Mouse (Mus musculus) forebrain, postnatal 0 days (tissue): ENCODE measurements around the gene Crispld2. TPM values are rescaled to one million over a fixed set of nuclear protein-coding genes. Genes with fewer than 3 reads are reported as not detected.

ENCODE experiments used
- ATAC-seq: fragments of 200-750 bp; cut with Nextera tagmentation; 2 replicates; pipeline ENCODE4 v1.8.0; 2017; ENCODE audit warnings: mild to moderate bottlenecking, moderate library complexity
- DNase-seq: peaks from one replicate; pipeline ENCODE4 v3.0.0-alpha.2; 2015
- H3K27ac ChIP-seq: fragments of 300-500 bp; sonication (generic); 2 replicates; pipeline ENCODE4 v1.5.1; 2014; ENCODE audit warnings: low read depth, mild to moderate bottlenecking, antibody characterized with exemption, low read length, moderate library complexity, mixed read lengths
- H3K27me3 ChIP-seq: fragments of 300-500 bp; sonication (generic); 2 replicates; pipeline ENCODE4 v1.6.1; 2014; ENCODE audit warnings: mild to moderate bottlenecking, low read length, mixed read lengths; ENCODE audit not compliant: insufficient read depth
- H3K36me3 ChIP-seq: fragments of 300-500 bp; sonication (generic); 2 replicates; pipeline ENCODE4 v1.6.1; 2014; ENCODE audit warnings: mild to moderate bottlenecking, moderate library complexity; ENCODE audit not compliant: insufficient read depth
- H3K4me1 ChIP-seq: fragments of 300-500 bp; sonication (generic); 2 replicates; pipeline ENCODE4 v1.6.1; 2014; ENCODE audit warnings: antibody characterized with exemption; ENCODE audit not compliant: insufficient read depth
- H3K4me2 ChIP-seq: fragments of 300-500 bp; sonication (generic); 2 replicates; pipeline ENCODE4 v1.6.1; 2014; ENCODE audit warnings: low read depth, mild to moderate bottlenecking, moderate library complexity
- H3K4me3 ChIP-seq: fragments of 300-500 bp; sonication (generic); 2 replicates; pipeline ENCODE4 v1.5.1; 2014; ENCODE audit warnings: low read depth, low read length, mixed read lengths
- H3K9ac ChIP-seq: fragments of 300-500 bp; sonication (generic); 2 replicates; pipeline ENCODE4 v1.6.1; 2014; ENCODE audit warnings: mild to moderate bottlenecking
- H3K9me3 ChIP-seq: fragments of 300-500 bp; sonication (generic); 2 replicates; pipeline ENCODE4 v1.6.1; 2016; ENCODE audit warnings: low read length
- CTCF ChIP-seq: sonication (generic); IDR thresholded peaks from 2 replicates; pipeline ENCODE4 v1.5.1; 2016; ENCODE audit warnings: antibody characterized with exemption, control low read depth, low read depth
- WGBS: fragments of 180-500 bp; shearing (Covaris S2); extraction: QIAGEN DNeasy Blood & Tissue Kit; methylation state at CpG from one replicate; pipeline ENCODE4 v1.1.7; 2014; 5-methylcytosine and 5-hydroxymethylcytosine counted together
- polyA plus RNA-seq: library from polyadenylated mRNA; unstranded; fragments of >200 nt; fragmentation: Nextera tagmentation; extraction: Ambion mirVana; gene quantifications from 2 replicates; pipeline ENCODE4 v1.2.1, GENCODE M21; 2015
- total RNA-seq: library from RNA; depleted of rRNA; stranded (reverse); fragments of >200 nt; gene quantifications from 2 replicates; pipeline ENCODE4 v1.2.3, GENCODE M21; 2014

Crispld2 gene
- total and polyA plus RNA-seq, 2 experiments from 2014 or later = 2.5 to 11.0 TPM

- no peak overlapping the region for H3K4me3 ChIP-seq
- H3K36me3 ChIP-seq = no peaks in the 10 kb centered on the region
- H3K27ac ChIP-seq = no peak overlapping the region
- 42% methylated on average over 9 of the region's 9 CpGs for WGBS
- H3K4me2 ChIP-seq = no peak overlapping the region
- DNase-seq = no peak
- ATAC-seq = peak; percentile 38; the same call in 1 of the 2 replicates
- H3K27me3 ChIP-seq = no peaks in the 10 kb centered on the region
- H3K4me1 ChIP-seq = no peaks in the 10 kb centered on the region
- H3K9ac ChIP-seq = no peak overlapping the region
- H3K9me3 ChIP-seq = no peaks in the 10 kb centered on the region
- TF ChIP-seq CTCF = no peak
Observed at GRCm38 (mm10) chr8:120006645-120007160, 14.5 kb downstream of the Crispld2 start.

- H3K27me3 ChIP-seq = no peaks in the 10 kb centered on the region
- no peak for DNase-seq
- TF ChIP-seq CTCF = no peak
- H3K27ac ChIP-seq = no peak overlapping the region
- H3K9me3 ChIP-seq = no peaks in the 10 kb centered on the region
- H3K4me3 ChIP-seq = no peak overlapping the region
- H3K4me2 ChIP-seq = no peak overlapping the region
- H3K4me1 ChIP-seq = no peaks in the 10 kb centered on the region
- no peak for ATAC-seq
- H3K9ac ChIP-seq = no peak overlapping the region
- H3K36me3 ChIP-seq = no peaks in the 10 kb centered on the region
- WGBS = 84% methylated on average over 9 of the region's 9 CpGs
Observed at GRCm38 (mm10) chr8:120007178-120007577, 14.9 kb downstream of the Crispld2 start.

- WGBS = 71% methylated on average over 6 of the region's 6 CpGs
- H3K4me2 ChIP-seq = no peak overlapping the region
- ATAC-seq = no peak
- no peak overlapping the region for H3K27ac ChIP-seq
- no peak for DNase-seq
- H3K9ac ChIP-seq = no peak overlapping the region
- no peak for TF ChIP-seq CTCF
- H3K36me3 ChIP-seq = no peaks in the 10 kb centered on the region
- H3K4me1 ChIP-seq = no peaks in the 10 kb centered on the region
- H3K9me3 ChIP-seq = no peaks in the 10 kb centered on the region
- no peak overlapping the region for H3K4me3 ChIP-seq
- no peaks in the 10 kb centered on the region for H3K27me3 ChIP-seq
Observed at GRCm38 (mm10) chr8:120009284-120009683, 17.0 kb downstream of the Crispld2 start.

DNA sequence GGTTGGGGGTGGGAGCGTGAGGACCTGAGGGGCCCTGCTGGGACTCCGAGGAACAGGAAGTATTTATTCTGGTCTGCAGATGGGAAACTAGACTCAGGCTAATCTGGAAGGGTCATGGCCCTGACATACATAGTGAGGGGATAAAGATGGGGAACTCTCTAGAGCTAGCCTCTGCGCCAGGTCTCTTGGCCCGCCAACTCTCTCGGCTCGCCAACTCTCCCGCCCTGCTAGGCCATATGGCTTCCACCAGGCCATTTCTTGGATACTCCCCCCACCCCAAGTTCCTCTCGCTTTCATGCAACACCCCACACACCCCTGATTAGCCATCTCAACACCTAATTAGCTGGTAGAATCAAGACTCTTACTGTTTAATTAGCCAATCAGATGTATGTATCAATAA, 20.3 kb downstream of the Crispld2 start:
- Histone ChIP-seq H3K4me3 (no peak overlapping the region), H3K36me3 (no peaks in the 10 kb centered on the region), H3K4me1 (no peaks in the 10 kb centered on the region), H3K9me3 (no peaks in the 10 kb centered on the region), H3K27me3 (no peaks in the 10 kb centered on the region), H3K9ac (no peak overlapping the region), H3K27ac (no peak overlapping the region), H3K4me2 (no peak overlapping the region)
- DNase-seq (no peak), ATAC-seq (no peak)
- 77% methylated on average over 8 of the region's 8 CpGs for WGBS
- no peak for TF ChIP-seq CTCF

DNA sequence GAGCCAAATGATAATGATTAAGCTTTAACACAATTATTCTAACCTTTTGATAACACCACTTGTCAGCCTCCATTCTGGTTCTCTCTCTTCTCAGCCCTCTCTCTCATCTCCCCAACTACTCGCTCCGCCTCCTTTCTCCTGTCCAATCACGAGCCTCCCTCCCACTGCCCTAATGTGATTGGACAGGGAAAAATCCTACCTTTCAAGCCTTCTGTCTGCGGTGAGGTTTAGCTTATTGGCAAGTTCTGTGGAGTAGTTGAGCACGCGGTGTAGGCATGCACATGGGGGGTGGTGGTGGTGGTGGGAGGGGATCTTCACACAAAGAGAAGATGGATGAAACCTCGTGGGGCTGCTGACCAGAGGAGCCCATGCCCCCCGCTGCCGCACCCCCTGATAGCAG, 20.7 kb downstream of the Crispld2 start:
- DNase-seq (no peak), ATAC-seq (peak; percentile 60)
- Histone ChIP-seq H3K9me3 (no peaks in the 10 kb centered on the region), H3K4me3 (no peak overlapping the region), H3K27ac (no peak overlapping the region), H3K4me2 (no peak overlapping the region), H3K36me3 (no peaks in the 10 kb centered on the region), H3K4me1 (no peaks in the 10 kb centered on the region), H3K27me3 (no peaks in the 10 kb centered on the region), H3K9ac (no peak overlapping the region)
- WGBS = 32% methylated on average over 9 of the region's 9 CpGs
- no peak for TF ChIP-seq CTCF

DNA sequence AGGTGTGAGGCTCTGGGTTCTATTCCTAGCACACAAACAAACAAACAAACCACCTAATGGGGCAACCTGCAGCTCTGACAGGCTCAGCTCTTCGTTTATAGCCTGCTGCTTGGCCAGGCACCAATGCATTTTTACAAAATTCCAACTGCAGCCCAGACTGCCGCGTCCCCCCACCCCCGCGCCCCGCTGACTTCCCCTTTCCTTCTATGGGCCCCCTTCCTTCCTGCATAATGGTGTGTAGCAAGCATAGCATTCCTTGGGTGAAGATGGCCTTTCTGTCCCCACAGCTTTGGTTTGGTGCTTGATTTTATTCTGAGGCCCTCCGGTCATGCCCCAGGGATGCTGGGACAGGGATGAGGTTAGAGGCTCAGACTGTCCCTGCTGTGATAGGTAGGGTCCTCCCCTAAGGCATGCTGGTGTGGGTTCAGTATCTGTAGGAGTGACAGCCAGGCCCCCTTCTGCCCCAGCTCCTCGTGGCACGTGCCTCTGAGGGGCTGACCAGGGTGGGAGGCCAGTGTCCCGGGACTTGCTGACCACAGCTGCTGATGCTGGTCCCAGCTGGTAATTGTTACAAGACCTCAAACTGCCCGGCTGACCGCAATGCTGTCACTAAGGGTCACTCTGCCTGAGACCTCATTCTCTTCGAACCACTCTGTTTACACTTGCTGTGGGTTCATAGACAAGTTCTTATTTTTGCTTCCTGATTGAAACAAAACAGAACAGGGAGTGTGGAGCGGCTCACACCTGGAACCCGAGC, 22.2 kb downstream of the Crispld2 start:
- 67% methylated on average over 15 of the region's 15 CpGs for WGBS
- no peak for ATAC-seq
- DNase-seq = no peak
- H3K4me2 ChIP-seq = no peak overlapping the region
- no peak overlapping the region for H3K9ac ChIP-seq
- TF ChIP-seq CTCF = no peak
- H3K27ac ChIP-seq = no peak overlapping the region
- H3K4me3 ChIP-seq = no peak overlapping the region
- H3K36me3 ChIP-seq = no peaks in the 10 kb centered on the region
- H3K9me3 ChIP-seq = no peaks in the 10 kb centered on the region
- no peaks in the 10 kb centered on the region for H3K27me3 ChIP-seq
- no peaks in the 10 kb centered on the region for H3K4me1 ChIP-seq

DNA sequence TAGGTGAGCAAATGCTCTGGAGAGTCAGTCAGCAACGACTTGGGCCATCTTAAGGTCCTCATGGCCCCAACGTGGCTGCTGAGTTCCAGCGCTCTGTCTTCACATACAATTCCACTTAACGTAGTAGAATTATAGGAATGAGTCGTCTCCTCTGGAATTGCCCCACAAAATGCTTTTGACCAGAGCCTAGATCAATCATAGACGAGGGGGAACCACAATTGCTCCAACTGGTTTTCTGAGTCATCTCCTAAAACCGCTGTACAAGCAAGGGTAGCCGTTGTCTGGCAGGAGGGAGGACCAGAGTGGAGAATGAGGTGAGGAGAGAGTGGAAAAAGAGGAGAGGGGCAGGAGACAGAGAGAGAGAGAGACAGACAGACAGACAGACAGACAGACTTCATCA, 23.7 kb downstream of the Crispld2 start:
- Histone ChIP-seq H3K9me3 (no peaks in the 10 kb centered on the region), H3K36me3 (no peaks in the 10 kb centered on the region), H3K4me1 (no peaks in the 10 kb centered on the region), H3K27ac (no peak overlapping the region), H3K4me3 (no peak overlapping the region), H3K9ac (no peak overlapping the region), H3K27me3 (no peaks in the 10 kb centered on the region), H3K4me2 (no peak overlapping the region)
- DNase-seq = no peak
- ATAC-seq = no peak
- WGBS = 91% methylated on average over 8 of the region's 8 CpGs
- no peak for TF ChIP-seq CTCF
